Mouse (Mus musculus) heart, adult 2 months (tissue): ENCODE measurements around the gene Dcun1d2. TPM values are rescaled to one million over a fixed set of nuclear protein-coding genes. Genes with fewer than 3 reads are reported as not detected.

Experiments
- DNase-seq, 2 experiments: peaks; one replicate each; pipeline ENCODE4 v3.0.0; 2021
- H3K27ac ChIP-seq: fragments of 200-600 bp; 2 replicates; pipeline ENCODE4 v1.8.1; 2022
- H3K27me3 ChIP-seq: fragments of 200-500 bp; 2 replicates; pipeline ENCODE4 v1.6.1; 2012; ENCODE audit warnings: mild to moderate bottlenecking, low read length, inconsistent platforms, mixed read lengths; ENCODE audit not compliant: control insufficient read depth, insufficient read depth
- H3K36me3 ChIP-seq: fragments of 200-500 bp; 2 replicates; pipeline ENCODE4 v1.6.1; 2012; ENCODE audit warnings: low read length, inconsistent platforms; ENCODE audit not compliant: control insufficient read depth, insufficient read depth
- H3K4me1 ChIP-seq: fragments of 200-500 bp; 2 replicates; pipeline ENCODE4 v1.6.1; 2011; ENCODE audit warnings: low read length; ENCODE audit not compliant: control insufficient read depth, insufficient read depth
- H3K4me3 ChIP-seq: fragments of 200-600 bp; 2 replicates; pipeline ENCODE4 v1.8.1; 2022
- H3K79me2 ChIP-seq: fragments of 200-500 bp; replicated peaks from 2 replicates; pipeline ENCODE4 v1.6.1; 2012; ENCODE audit warnings: mild to moderate bottlenecking, inconsistent platforms, low read length, moderate library complexity, mixed read lengths; ENCODE audit not compliant: control insufficient read depth, insufficient read depth
- H3K9ac ChIP-seq: fragments of 200-500 bp; 2 replicates; pipeline ENCODE4 v1.6.1; 2012; ENCODE audit warnings: low read depth, mild to moderate bottlenecking, control low read depth, inconsistent platforms, low read length, mixed read lengths
- CTCF ChIP-seq: fragments of 200-600 bp; IDR thresholded peaks from 2 replicates; pipeline ENCODE4 v1.8.1; 2022; ENCODE audit warnings: antibody characterized with exemption, mild to moderate bottlenecking, moderate library complexity
- EP300 ChIP-seq: fragments of 200-500 bp; IDR thresholded peaks from 2 replicates; pipeline ENCODE4 v1.6.1; 2011; ENCODE audit warnings: low read depth, low read length, control low read depth; ENCODE audit not compliant: insufficient read depth
- POLR2A ChIP-seq: fragments of 200-500 bp; IDR thresholded peaks from 2 replicates; pipeline ENCODE4 v1.6.1; 2011; ENCODE audit warnings: mild to moderate bottlenecking, low read depth, low read length, control low read depth; ENCODE audit not compliant: insufficient read depth
- WGBS: fragments of 180-500 bp; shearing (Covaris S2); methylation state at CpG from one replicate; pipeline ENCODE4 v1.1.7; 2018; 5-methylcytosine and 5-hydroxymethylcytosine counted together
- intact Hi-C: fragments of 180-260 bp; cut with DNase I; formaldehyde crosslinking; loops from one replicate; pipeline ENCODE4 v1.15.1; 2025
- polyA plus RNA-seq: library from polyadenylated mRNA; depleted of rRNA; stranded (reverse); fragments of >200 nt; gene quantifications from 2 replicates; pipeline ENCODE4 v1.2.3, GENCODE M21; 2012
- total RNA-seq, 2 experiments: library from RNA; stranded (reverse); gene quantifications; 2 replicates each; pipeline ENCODE4 v1.2.3; 2021

The Dcun1d2 gene
- total and polyA plus RNA-seq, 3 experiments = 52.1 to 64.6 (median 63.1) TPM

DNA sequence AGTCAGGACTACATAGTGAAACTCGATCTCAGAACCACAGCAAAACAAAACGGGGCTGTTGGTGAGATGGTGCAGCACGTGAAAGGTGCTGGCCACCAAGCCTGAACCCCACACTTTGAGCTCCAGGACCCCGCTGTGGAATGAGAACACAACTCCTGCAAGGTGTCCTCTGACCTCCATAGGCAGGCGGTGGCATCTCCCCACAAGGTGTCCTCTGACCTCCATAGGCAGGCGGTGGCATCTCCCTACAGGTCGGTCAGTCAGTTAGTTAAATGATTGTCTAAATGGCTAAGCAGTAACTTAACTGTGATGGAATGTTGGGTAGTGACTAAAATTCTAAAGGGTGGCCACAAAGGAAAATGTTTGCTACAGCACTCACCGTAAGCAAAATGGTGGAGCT lies 11.6 kb upstream of the Dcun1d2 start:
- DNase-seq = no peak
- H3K9ac ChIP-seq = no peak overlapping the region
- intact Hi-C loops = no loop called here
- no peaks in the 10 kb centered on the region for H3K4me1 ChIP-seq
- no peak overlapping the region for H3K27ac ChIP-seq
- 96% methylated on average over 8 of the region's 8 CpGs for WGBS
- H3K27me3 ChIP-seq = no peaks in the 10 kb centered on the region
- no peaks in the 10 kb centered on the region for H3K36me3 ChIP-seq
- no peaks in the 10 kb centered on the region for H3K79me2 ChIP-seq
- no peak for TF ChIP-seq EP300
- no peak for TF ChIP-seq POLR2A
- TF ChIP-seq CTCF = no peak
- no peak overlapping the region for H3K4me3 ChIP-seq

- H3K36me3 ChIP-seq = no peaks in the 10 kb centered on the region
- no peaks in the 10 kb centered on the region for H3K79me2 ChIP-seq
- H3K27ac ChIP-seq = no peak overlapping the region
- H3K27me3 ChIP-seq = no peaks in the 10 kb centered on the region
- no peak overlapping the region for H3K9ac ChIP-seq
- 93% methylated on average over 9 of the region's 9 CpGs for WGBS
- intact Hi-C loops = no loop called here
- peaks cover 1% of the 10 kb centered on the region; the same call in 1 of the 2 replicates for H3K4me1 ChIP-seq
- no peak overlapping the region for H3K4me3 ChIP-seq
- TF ChIP-seq CTCF = no peak
- no peak for TF ChIP-seq EP300
- TF ChIP-seq POLR2A = no peak
- no peak for DNase-seq
Measured at GRCm38 (mm10) chr8:13293677-13294470, 5.9 kb upstream of the Dcun1d2 start.

- Histone ChIP-seq H3K79me2 (no peaks in the 10 kb centered on the region), H3K27ac (no peak overlapping the region), H3K4me3 (no peak overlapping the region), H3K27me3 (no peaks in the 10 kb centered on the region), H3K9ac (no peak overlapping the region), H3K4me1 (peaks cover 1% of the 10 kb centered on the region; the same call in 1 of the 2 replicates), H3K36me3 (no peaks in the 10 kb centered on the region)
- intact Hi-C loops = no loop called here
- DNase-seq = peak; percentile 74 to 80
- TF ChIP-seq POLR2A (no peak), CTCF (peak; percentile 96)
- WGBS = 31% methylated on average over 9 of the region's 9 CpGs
Measured at GRCm38 (mm10) chr8:13292364-13292763, 4.4 kb upstream of the Dcun1d2 start.

GRCm38 (mm10) chr8:13288646-13289045 lies 715 bp upstream of the Dcun1d2 start:
- H3K79me2 ChIP-seq = no peaks in the 10 kb centered on the region
- H3K9ac ChIP-seq = peak overlapping the region; percentile 79
- peaks cover 3% of the 10 kb centered on the region for H3K4me1 ChIP-seq
- no peaks in the 10 kb centered on the region for H3K36me3 ChIP-seq
- 5% methylated on average over 6 of the region's 6 CpGs for WGBS
- H3K27ac ChIP-seq = peak overlapping the region; percentile 100
- H3K4me3 ChIP-seq = peak overlapping the region; percentile 75
- TF ChIP-seq EP300 (no peak), CTCF (no peak), POLR2A (no peak)
- no peaks in the 10 kb centered on the region for H3K27me3 ChIP-seq
- intact Hi-C loops = loop anchor here (2.0 to 10.0 kb wide), 3 partner anchors 131 to 614 kb away; partner anchors contain the start of genes Atp11a, Lamp1 and Tubgcp3
- DNase-seq = no peak

GRCm38 (mm10) chr8:13287304-13287691 lies 633 bp downstream of the Dcun1d2 start:
- intact Hi-C loops = loop anchor here (5.0 to 10.0 kb wide), 2 partner anchors 130 to 612 kb away; partner anchors contain the start of genes Lamp1 and Tubgcp3
- WGBS = under 1% methylated on average over 34 of the region's 34 CpGs
- H3K27me3 ChIP-seq = no peaks in the 10 kb centered on the region

DNA sequence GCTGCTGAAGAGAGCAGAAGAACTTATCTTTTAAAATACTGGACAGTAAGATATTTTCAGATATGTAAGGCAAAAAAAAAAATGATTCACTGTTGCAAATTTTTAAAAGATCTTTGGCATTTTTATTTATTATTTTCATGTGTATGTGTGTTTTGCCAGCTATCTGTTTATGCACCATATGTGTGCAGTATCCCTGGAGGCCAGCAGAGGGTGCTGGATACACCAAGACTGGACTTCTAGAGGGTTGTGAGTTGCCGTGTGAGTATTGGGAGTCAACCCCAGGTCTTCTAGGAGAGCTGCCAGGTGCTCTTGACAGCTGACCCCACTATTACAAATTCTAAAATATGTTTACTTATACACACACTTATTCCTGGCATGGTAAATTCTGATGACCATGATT lies 4.7 kb downstream of the Dcun1d2 start:
- Histone ChIP-seq H3K27me3 (no peaks in the 10 kb centered on the region), H3K4me1 (peaks cover 2% of the 10 kb centered on the region; the same call in 1 of the 2 replicates), H3K4me3 (no peak overlapping the region), H3K79me2 (no peaks in the 10 kb centered on the region), H3K36me3 (no peaks in the 10 kb centered on the region), H3K27ac (no peak overlapping the region), H3K9ac (no peak overlapping the region)
- 55% methylated on average over 1 of the region's 1 CpGs for WGBS
- intact Hi-C loops = loop anchor here (10.0 kb wide), 1 partner anchor 608 kb away; the partner anchor contains the start of gene Tubgcp3
- TF ChIP-seq POLR2A = no peak
- TF ChIP-seq CTCF = peak; percentile 57
- no peak for DNase-seq

More at GRCm38 (mm10) chr8:13287304-13287691, 633 bp downstream of the Dcun1d2 start:
- Histone ChIP-seq H3K9ac (peak overlapping the region; percentile 75), H3K4me1 (peaks cover 3% of the 10 kb centered on the region), H3K4me3 (peak overlapping the region; percentile 75), H3K27ac (peak overlapping the region; percentile 100), H3K79me2 (no peaks in the 10 kb centered on the region), H3K36me3 (no peaks in the 10 kb centered on the region)
- no peak; the same call in 1 of the 2 replicates for TF ChIP-seq POLR2A
- no peak for TF ChIP-seq CTCF
- TF ChIP-seq EP300 = no peak
- peak; percentile 91 to 94 for DNase-seq
